Mouse (Mus musculus) spleen, adult 2 months (tissue): ENCODE data around the gene Il12rb2. TPM values are rescaled to one million over a fixed set of nuclear protein-coding genes. Genes with fewer than 3 reads are reported as not detected.

ENCODE experiments used
- DNase-seq, 2 experiments: peaks; one replicate each; pipeline versions ENCODE4 v3.0.0 to v3.0.0-alpha.2; 2012 to 2021; ENCODE audit warnings: low spot score in 2 of 2, low read depth in 1 of 2
- H3K27ac ChIP-seq: fragments of 200-500 bp; 2 replicates; pipeline ENCODE4 v1.5.1; 2012; ENCODE audit warnings: low read length, inconsistent platforms; ENCODE audit not compliant: insufficient read depth
- H3K27me3 ChIP-seq: fragments of 200-500 bp; 2 replicates; pipeline ENCODE4 v1.6.1; 2012; ENCODE audit warnings: mild to moderate bottlenecking, moderate library complexity, low read length, inconsistent platforms; ENCODE audit not compliant: control insufficient read depth, insufficient read depth
- H3K36me3 ChIP-seq: fragments of 200-500 bp; 2 replicates; pipeline ENCODE4 v1.6.1; 2012; ENCODE audit warnings: mild to moderate bottlenecking, low read length, inconsistent platforms; ENCODE audit not compliant: control insufficient read depth, insufficient read depth
- H3K4me1 ChIP-seq: fragments of 200-500 bp; 2 replicates; pipeline ENCODE4 v1.6.1; 2011; ENCODE audit warnings: inconsistent platforms; ENCODE audit not compliant: control insufficient read depth, insufficient read depth, insufficient read length
- H3K4me3 ChIP-seq: fragments of 200-500 bp; 2 replicates; pipeline ENCODE4 v1.5.1; 2011; ENCODE audit warnings: mild to moderate bottlenecking, inconsistent platforms; ENCODE audit not compliant: insufficient read depth, insufficient read length; ENCODE audit errors: extremely low read depth
- CTCF ChIP-seq: fragments of 200-500 bp; IDR thresholded peaks from 2 replicates; pipeline ENCODE4 v1.5.1; 2011; ENCODE audit warnings: mild to moderate bottlenecking, inconsistent platforms; ENCODE audit not compliant: insufficient read depth, insufficient read length, insufficient replicate concordance; ENCODE audit errors: extremely low read depth
- POLR2A ChIP-seq: fragments of 200-500 bp; IDR thresholded peaks from 2 replicates; pipeline ENCODE4 v1.6.1; 2011; ENCODE audit warnings: low read depth, low read length, inconsistent platforms
- WGBS: fragments of 180-500 bp; shearing (Covaris S2); methylation state at CpG from one replicate; pipeline ENCODE4 v1.1.7; 2018; 5-methylcytosine and 5-hydroxymethylcytosine counted together
- polyA plus RNA-seq: library from polyadenylated mRNA; depleted of rRNA; stranded (reverse); fragments of >200 nt; gene quantifications from 2 replicates; pipeline ENCODE4 v1.2.3, GENCODE M21; 2012

Gene Il12rb2
- polyA plus RNA-seq, 1 experiment: 2.3 TPM

DNA sequence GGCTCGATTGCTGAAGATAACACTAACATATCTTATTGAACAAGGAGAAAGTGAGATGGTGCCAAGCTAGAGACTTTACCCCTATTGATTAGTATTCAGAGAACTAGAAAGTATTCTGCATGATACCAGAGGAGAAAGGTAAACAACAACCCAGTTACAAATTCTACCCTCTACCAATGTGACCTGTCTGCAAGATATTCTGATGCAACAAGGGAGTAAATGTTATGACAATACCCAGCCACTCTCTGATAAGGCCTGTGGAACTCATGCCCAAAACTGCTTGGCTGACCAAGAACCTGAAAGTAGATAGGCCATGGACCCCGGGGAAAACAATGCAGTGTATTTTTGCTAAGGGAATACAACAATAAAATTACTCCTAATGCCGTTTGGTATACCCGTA is 10.2 kb downstream of the Il12rb2 start:
- H3K27me3 ChIP-seq: no peaks in the 10 kb centered on the region
- no peaks in the 10 kb centered on the region for H3K36me3 ChIP-seq
- no peak overlapping the region for H3K27ac ChIP-seq
- no peaks in the 10 kb centered on the region for H3K4me1 ChIP-seq
- no peak for TF ChIP-seq CTCF
- TF ChIP-seq POLR2A: no peak
- 86% methylated on average over 4 of the region's 4 CpGs for WGBS
- H3K4me3 ChIP-seq: no peak overlapping the region
- no peak for DNase-seq

DNA sequence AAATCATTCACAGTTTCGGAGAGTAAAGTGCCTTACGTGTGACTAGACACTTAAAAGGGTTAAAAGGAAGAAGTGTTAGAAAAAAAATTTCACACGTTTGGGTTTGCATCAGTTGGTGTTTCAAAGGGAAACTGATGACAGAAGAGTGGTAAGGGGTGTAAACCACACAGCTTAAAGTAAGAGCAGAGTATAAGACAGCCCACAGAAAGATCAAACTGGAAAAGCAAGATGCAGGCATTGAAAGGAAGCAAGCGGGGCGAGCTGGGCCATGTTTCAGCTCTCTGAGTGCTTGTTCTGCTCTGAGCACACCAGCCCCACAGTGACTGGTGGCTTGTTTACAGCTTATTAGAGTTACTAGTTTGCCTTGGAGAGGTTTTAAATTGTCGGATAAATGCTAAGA is 27.9 kb downstream of the Il12rb2 start:
- peak; percentile 3 to 59 for DNase-seq
- Histone ChIP-seq H3K27ac (no peak overlapping the region), H3K4me3 (no peak overlapping the region), H3K27me3 (no peaks in the 10 kb centered on the region), H3K36me3 (no peaks in the 10 kb centered on the region), H3K4me1 (no peaks in the 10 kb centered on the region)
- TF ChIP-seq CTCF (no peak), POLR2A (no peak)
- 32% methylated on average over 6 of the region's 6 CpGs for WGBS

DNA sequence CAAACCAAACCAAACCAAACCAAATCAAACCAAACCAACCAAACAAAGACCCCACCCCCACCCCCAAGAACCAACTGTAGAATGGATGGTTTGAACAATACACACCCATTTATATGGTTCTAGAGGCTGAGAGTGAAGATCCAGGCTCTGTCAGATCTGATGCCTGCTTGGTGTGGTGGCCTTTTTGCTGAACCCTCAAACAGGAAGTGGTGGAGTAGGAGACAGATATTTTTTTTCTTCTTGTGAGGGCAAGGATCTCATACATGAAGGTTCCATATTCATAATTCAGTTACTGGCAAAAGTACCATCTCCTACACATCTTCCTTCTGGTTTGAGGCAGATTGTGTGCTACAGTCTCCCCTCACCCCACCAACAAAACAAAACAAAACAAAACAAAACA is 36.5 kb downstream of the Il12rb2 start:
- no peaks in the 10 kb centered on the region for H3K36me3 ChIP-seq
- H3K4me3 ChIP-seq: no peak overlapping the region
- TF ChIP-seq CTCF: no peak
- TF ChIP-seq POLR2A: no peak
- DNase-seq: no peak
- H3K27me3 ChIP-seq: no peaks in the 10 kb centered on the region
- H3K27ac ChIP-seq: no peak overlapping the region
- H3K4me1 ChIP-seq: peaks cover 3% of the 10 kb centered on the region; the same call in 1 of the 2 replicates

DNA sequence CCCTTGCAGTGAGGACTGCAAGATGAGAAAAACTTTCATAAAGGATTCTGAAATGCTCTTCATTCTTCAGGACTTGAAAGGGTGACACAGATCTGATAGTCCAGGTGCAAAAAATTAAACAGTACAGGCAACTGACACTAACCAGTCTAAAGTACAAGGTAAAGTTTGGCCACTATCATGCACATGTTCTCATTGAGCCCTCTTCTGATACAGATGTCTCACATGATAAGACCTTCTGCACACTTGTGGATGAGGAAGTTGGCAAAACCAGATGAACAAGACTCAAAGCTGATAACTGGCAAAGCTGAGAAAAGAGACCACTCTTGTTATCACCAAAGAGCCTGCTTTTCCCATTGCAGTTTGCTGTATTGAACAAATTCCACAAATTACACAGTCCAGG is 38.0 kb downstream of the Il12rb2 start:
- H3K4me3 ChIP-seq: no peak overlapping the region
- H3K36me3 ChIP-seq: no peaks in the 10 kb centered on the region
- TF ChIP-seq POLR2A (no peak), CTCF (no peak)
- DNase-seq: no peak
- H3K4me1 ChIP-seq: peaks cover 3% of the 10 kb centered on the region; the same call in 1 of the 2 replicates
- H3K27me3 ChIP-seq: no peaks in the 10 kb centered on the region
- no peak overlapping the region for H3K27ac ChIP-seq

GRCm38 (mm10) chr6:67323788-67324187 is 52.2 kb downstream of the Il12rb2 start:
- H3K36me3 ChIP-seq: no peaks in the 10 kb centered on the region
- no peak overlapping the region for H3K4me3 ChIP-seq
- WGBS: 92% methylated on average over 3 of the region's 3 CpGs
- DNase-seq: no peak
- TF ChIP-seq POLR2A (no peak), CTCF (no peak)
- no peak overlapping the region for H3K27ac ChIP-seq
- no peaks in the 10 kb centered on the region for H3K4me1 ChIP-seq
- H3K27me3 ChIP-seq: no peaks in the 10 kb centered on the region

- H3K27ac ChIP-seq: no peak overlapping the region
- H3K4me3 ChIP-seq: no peak overlapping the region
- no peaks in the 10 kb centered on the region for H3K4me1 ChIP-seq
- WGBS: 43% methylated on average over 10 of the region's 10 CpGs
- no peaks in the 10 kb centered on the region for H3K27me3 ChIP-seq
- peak in 1 of 2 experiments; percentile 13 for DNase-seq
- no peaks in the 10 kb centered on the region for H3K36me3 ChIP-seq
- TF ChIP-seq POLR2A (no peak), CTCF (peak; percentile 33; the same call in 1 of the 2 replicates)
Measured at GRCm38 (mm10) chr6:67318451-67318850, 57.5 kb downstream of the Il12rb2 start.

GRCm38 (mm10) chr6:67317827-67318338 is 58.1 kb downstream of the Il12rb2 start:
- TF ChIP-seq CTCF: no peak
- no peak for TF ChIP-seq POLR2A
- Histone ChIP-seq H3K27me3 (no peaks in the 10 kb centered on the region), H3K4me3 (no peak overlapping the region), H3K27ac (no peak overlapping the region), H3K4me1 (no peaks in the 10 kb centered on the region), H3K36me3 (no peaks in the 10 kb centered on the region)
- WGBS: 70% methylated on average over 8 of the region's 8 CpGs
- DNase-seq: no peak
